Mouse (Mus musculus) spleen, adult 2 months (tissue): ENCODE results near the gene Oprm1. TPM values are rescaled to one million over a fixed set of nuclear protein-coding genes. Genes with fewer than 3 reads are reported as not detected.

Experiments
- DNase-seq, 2 experiments: peaks; one replicate each; pipeline versions ENCODE4 v3.0.0 to v3.0.0-alpha.2; 2012 to 2021; ENCODE audit warnings: low spot score in 2 of 2, low read depth in 1 of 2
- H3K27ac ChIP-seq: fragments of 200-500 bp; 2 replicates; pipeline ENCODE4 v1.5.1; 2012; ENCODE audit warnings: low read length, inconsistent platforms; ENCODE audit not compliant: insufficient read depth
- H3K27me3 ChIP-seq: fragments of 200-500 bp; 2 replicates; pipeline ENCODE4 v1.6.1; 2012; ENCODE audit warnings: mild to moderate bottlenecking, moderate library complexity, low read length, inconsistent platforms; ENCODE audit not compliant: control insufficient read depth, insufficient read depth
- H3K36me3 ChIP-seq: fragments of 200-500 bp; 2 replicates; pipeline ENCODE4 v1.6.1; 2012; ENCODE audit warnings: mild to moderate bottlenecking, low read length, inconsistent platforms; ENCODE audit not compliant: control insufficient read depth, insufficient read depth
- H3K4me1 ChIP-seq: fragments of 200-500 bp; 2 replicates; pipeline ENCODE4 v1.6.1; 2011; ENCODE audit warnings: inconsistent platforms; ENCODE audit not compliant: control insufficient read depth, insufficient read depth, insufficient read length
- H3K4me3 ChIP-seq: fragments of 200-500 bp; 2 replicates; pipeline ENCODE4 v1.5.1; 2011; ENCODE audit warnings: mild to moderate bottlenecking, inconsistent platforms; ENCODE audit not compliant: insufficient read depth, insufficient read length; ENCODE audit errors: extremely low read depth
- CTCF ChIP-seq: fragments of 200-500 bp; IDR thresholded peaks from 2 replicates; pipeline ENCODE4 v1.5.1; 2011; ENCODE audit warnings: mild to moderate bottlenecking, inconsistent platforms; ENCODE audit not compliant: insufficient read depth, insufficient read length, insufficient replicate concordance; ENCODE audit errors: extremely low read depth
- POLR2A ChIP-seq: fragments of 200-500 bp; IDR thresholded peaks from 2 replicates; pipeline ENCODE4 v1.6.1; 2011; ENCODE audit warnings: low read depth, low read length, inconsistent platforms
- WGBS: fragments of 180-500 bp; shearing (Covaris S2); methylation state at CpG from one replicate; pipeline ENCODE4 v1.1.7; 2018; 5-methylcytosine and 5-hydroxymethylcytosine counted together
- polyA plus RNA-seq: library from polyadenylated mRNA; depleted of rRNA; stranded (reverse); fragments of >200 nt; gene quantifications from 2 replicates; pipeline ENCODE4 v1.2.3, GENCODE M21; 2012

Gene Oprm1
- polyA plus RNA-seq, 1 experiment, result not detected

- no peak overlapping the region for H3K27ac ChIP-seq
- no peaks in the 10 kb centered on the region for H3K4me1 ChIP-seq
- peaks cover 5% of the 10 kb centered on the region for H3K36me3 ChIP-seq
- WGBS, result 58% methylated on average over 6 of the region's 6 CpGs
- H3K4me3 ChIP-seq, result no peak overlapping the region
- DNase-seq, result no peak
- TF ChIP-seq POLR2A (no peak), CTCF (no peak)
- H3K27me3 ChIP-seq, result no peaks in the 10 kb centered on the region
Observed at GRCm38 (mm10) chr10:6916545-6917257, 158.4 kb downstream of the Oprm1 start.

- 86% methylated on average over 2 of the region's 2 CpGs for WGBS
- DNase-seq, result no peak
Observed at GRCm38 (mm10) chr10:6926724-6927123, 168.4 kb downstream of the Oprm1 start.

GRCm38 (mm10) chr10:6927600-6928223, 169.4 kb downstream of the Oprm1 start:
- TF ChIP-seq POLR2A, result no peak
- no peak for TF ChIP-seq CTCF
- Histone ChIP-seq H3K4me1 (peaks cover 8% of the 10 kb centered on the region; the same call in 1 of the 2 replicates), H3K4me3 (no peak overlapping the region), H3K27ac (no peak overlapping the region), H3K36me3 (no peaks in the 10 kb centered on the region), H3K27me3 (no peaks in the 10 kb centered on the region)
- DNase-seq, result no peak
- 71% methylated on average over 4 of the region's 4 CpGs for WGBS

More at GRCm38 (mm10) chr10:6926724-6927123, 168.4 kb downstream of the Oprm1 start:
- Histone ChIP-seq H3K36me3 (no peaks in the 10 kb centered on the region), H3K4me1 (peaks cover 7% of the 10 kb centered on the region; the same call in 1 of the 2 replicates), H3K27me3 (no peaks in the 10 kb centered on the region), H3K27ac (no peak overlapping the region), H3K4me3 (no peak overlapping the region)
- no peak for TF ChIP-seq CTCF
- TF ChIP-seq POLR2A, result no peak

- 81% methylated on average over 1 of the region's 1 CpGs for WGBS
- TF ChIP-seq CTCF (no peak), POLR2A (no peak)
- no peak overlapping the region for H3K27ac ChIP-seq
- peaks cover 8% of the 10 kb centered on the region; the same call in 1 of the 2 replicates for H3K4me1 ChIP-seq
- H3K4me3 ChIP-seq, result no peak overlapping the region
- H3K27me3 ChIP-seq, result no peaks in the 10 kb centered on the region
- DNase-seq, result no peak
- H3K36me3 ChIP-seq, result no peaks in the 10 kb centered on the region
Observed at GRCm38 (mm10) chr10:6928905-6929304, 170.6 kb downstream of the Oprm1 start.

- peaks cover 8% of the 10 kb centered on the region; the same call in 1 of the 2 replicates for H3K4me1 ChIP-seq
- no peak for DNase-seq
- no peak overlapping the region for H3K4me3 ChIP-seq
- WGBS, result 93% methylated on average over 1 of the region's 1 CpGs
- H3K27me3 ChIP-seq, result no peaks in the 10 kb centered on the region
- peaks cover 2% of the 10 kb centered on the region; the same call in 1 of the 2 replicates for H3K36me3 ChIP-seq
- H3K27ac ChIP-seq, result no peak overlapping the region
- TF ChIP-seq CTCF (no peak), POLR2A (no peak)
Observed at GRCm38 (mm10) chr10:6930398-6930797, 172.1 kb downstream of the Oprm1 start.

GRCm38 (mm10) chr10:6930889-6931288, 172.6 kb downstream of the Oprm1 start:
- no peak overlapping the region for H3K27ac ChIP-seq
- no peak overlapping the region for H3K4me3 ChIP-seq
- H3K4me1 ChIP-seq, result peaks cover 8% of the 10 kb centered on the region; the same call in 1 of the 2 replicates
- TF ChIP-seq CTCF (no peak), POLR2A (no peak)
- H3K27me3 ChIP-seq, result no peaks in the 10 kb centered on the region
- H3K36me3 ChIP-seq, result peaks cover 2% of the 10 kb centered on the region; the same call in 1 of the 2 replicates
- 48% methylated on average over 2 of the region's 2 CpGs for WGBS
- no peak for DNase-seq

GRCm38 (mm10) chr10:6934776-6935175, 176.5 kb downstream of the Oprm1 start:
- WGBS, result 81% methylated on average over 3 of the region's 3 CpGs
- no peak for DNase-seq
- Histone ChIP-seq H3K27ac (no peak overlapping the region), H3K36me3 (peaks cover 2% of the 10 kb centered on the region), H3K4me3 (no peak overlapping the region), H3K4me1 (peaks cover 8% of the 10 kb centered on the region; the same call in 1 of the 2 replicates), H3K27me3 (no peaks in the 10 kb centered on the region)
- TF ChIP-seq POLR2A, result no peak
- no peak for TF ChIP-seq CTCF
